In the genomic region with DNA sequence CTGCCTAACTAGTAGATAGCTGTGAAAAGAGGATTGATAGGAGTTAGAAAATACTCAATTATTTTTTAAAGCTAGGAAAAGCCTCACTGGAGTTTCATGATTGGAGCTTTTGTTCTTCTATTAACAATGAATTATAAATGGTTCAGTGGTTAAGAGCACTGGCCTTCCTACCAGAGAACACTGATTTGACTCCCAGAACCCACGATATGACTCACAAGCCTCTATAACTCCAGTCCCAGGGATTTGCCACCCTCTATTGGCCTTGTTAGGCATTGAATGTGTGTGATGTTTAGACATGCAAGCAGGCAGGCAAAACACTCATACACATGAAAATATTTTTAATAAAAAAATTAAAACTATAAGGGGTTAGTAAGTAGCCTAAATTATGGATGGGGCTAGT, we compare ENCODE assay signal across 10 mouse cellular contexts.
DNase-seq lines count a peak whose midpoint lies in the region; ATAC-seq lines count a peak whose summit lies in the region.
"Had no signal": no experiment of that assay in that cellular context is flagged by ENCODE, and none has a peak within 500 bp of the region (broad histone marks: within the 10 kb centered on the region; RNA-seq: fewer than 3 reads in every experiment).

No protein-coding gene starts in this region.

- no peak overlapping the region for H3K4me2 ChIP-seq in kidney, embryonic 16.5 days (replicated peaks; ENCODE audit: low read depth, low read length)
- H3K4me2 ChIP-seq: embryonic facial prominence, embryonic 12.5 days; hindbrain, embryonic 15.5 days had no signal

- no peaks in the 10 kb centered on the region for H3K9me3 ChIP-seq in kidney, embryonic 16.5 days (ENCODE audit: low read length)
- H3K9me3 ChIP-seq: embryonic facial prominence, embryonic 12.5 days; hindbrain, embryonic 15.5 days had no signal

- ATAC-seq in kidney, embryonic 16.5 days (ENCODE audit: low FRiP score, low TSS enrichment) = peak; percentile 46; the same call in 1 of the 2 replicates

- intact Hi-C loops in gastrocnemius, postnatal 36 days (cut with DNase I) = no loop called here

- H3K27me3 ChIP-seq in kidney, embryonic 16.5 days (ENCODE audit: insufficient read depth, low read length) = no peaks in the 10 kb centered on the region
- H3K27me3 ChIP-seq: embryonic facial prominence, embryonic 12.5 days; hindbrain, embryonic 15.5 days had no signal

- peak; percentile 57 for DNase-seq in embryo, embryonic 10 days (ENCODE audit: low spot score)
- DNase-seq in embryo, embryonic 9.5 days (ENCODE audit: extremely low spot score) = no peak
- DNase-seq in layer of hippocampus, adult 9-10 months (ENCODE audit: low spot score) = peak; percentile 33
- no peak for DNase-seq in layer of hippocampus, postnatal 36 days
- DNase-seq in 416B (ENCODE audit: low read depth) = peak; percentile 17
- DNase-seq in adrenal gland, adult 18-20 months (ENCODE audit: low spot score in 2 of 2) = no peak
- no peak for DNase-seq in gastrocnemius, postnatal 36 days

- H3K4me3 ChIP-seq in kidney, embryonic 16.5 days (ENCODE audit: low read length) = no peak overlapping the region
- H3K4me3 ChIP-seq: embryonic facial prominence, embryonic 12.5 days; hindbrain, embryonic 15.5 days had no signal

- no peak overlapping the region for H3K27ac ChIP-seq in kidney, embryonic 16.5 days (ENCODE audit: low read length)
- H3K27ac ChIP-seq: embryonic facial prominence, embryonic 12.5 days; hindbrain, embryonic 15.5 days had no signal

- H3K4me1 ChIP-seq in kidney, embryonic 16.5 days (ENCODE audit: insufficient read depth, low read length) = no peaks in the 10 kb centered on the region
- H3K4me1 ChIP-seq: embryonic facial prominence, embryonic 12.5 days; hindbrain, embryonic 15.5 days had no signal

- 13% methylated on average over 1 of the region's 1 CpGs for WGBS in kidney, embryonic 16.5 days

- H3K9ac ChIP-seq in kidney, embryonic 16.5 days (replicated peaks; ENCODE audit: low read length) = no peak overlapping the region
- H3K9ac ChIP-seq: embryonic facial prominence, embryonic 12.5 days; hindbrain, embryonic 15.5 days had no signal

- H3K36me3 ChIP-seq in kidney, embryonic 16.5 days (ENCODE audit: insufficient read depth, low read length) = no peaks in the 10 kb centered on the region
- H3K36me3 ChIP-seq: embryonic facial prominence, embryonic 12.5 days; hindbrain, embryonic 15.5 days had no signal

Comparison
In these comparisons a context has a peak if more than half of its experiments do, and no peak if none do; other contexts are left out.
1. DNase-seq: peak in embryo, embryonic 10 days (single experiment), layer of hippocampus, adult 9-10 months (single experiment) and 416B (single experiment); none in embryo, embryonic 9.5 days (single experiment), layer of hippocampus, postnatal 36 days (0 of 2), adrenal gland, adult 18-20 months (0 of 2) and gastrocnemius, postnatal 36 days (0 of 2).